Mouse (Mus musculus): Measurements from ENCODE around the gene Phka2.

- TF ChIP-seq CTCF (IDR thresholded peaks at IDR 0.05; ENCODE audit: borderline replicate concordance, extremely low read depth, insufficient read depth, insufficient read length) (no peak), POLR2A (IDR thresholded peaks at IDR 0.05; ENCODE audit: borderline replicate concordance, extremely low read depth, insufficient read depth, insufficient read length, poor library complexity, severe bottlenecking) (no peak)
Measured at GRCm38 (mm10) chrX:160542772-160543171, 40.8 kb downstream of the Phka2 start.

Data from brain, embryonic 14.5 days (tissue).